Mouse (Mus musculus) cerebellum, adult 11 months (tissue): ENCODE data around the gene Zfp637.
A peak's percentile ranks its signal among the peaks of the same experiment; 100 is the strongest.
"Not testable (repeated sequence)": the region's sequence is repeated elsewhere in the genome, so short reads cannot be mapped to it uniquely, and the experiment has no call there.

Source experiments
- DNase-seq: peaks from one replicate; pipeline ENCODE4 v3.0.0; 2022

Zfp637 gene

GRCm38 (mm10) chr6:117840686-117841510 is at the start of gene Zfp637:
Gene Zfp637 (plus strand): TSS chr6:117841180.
- peak; percentile 86 for DNase-seq

GRCm38 (mm10) chr6:117795251-117795650 is 45.7 kb upstream of the Zfp637 start:
- no peak for DNase-seq

- no peak for DNase-seq
Measured at GRCm38 (mm10) chr6:117800824-117801223, 40.2 kb upstream of the Zfp637 start.

- DNase-seq: peak; percentile 15
Measured at GRCm38 (mm10) chr6:117801801-117802200, 39.2 kb upstream of the Zfp637 start.

- DNase-seq: no peak
Measured at GRCm38 (mm10) chr6:117807756-117808155, 33.2 kb upstream of the Zfp637 start.

- no peak for DNase-seq
Measured at GRCm38 (mm10) chr6:117809816-117810215, 31.2 kb upstream of the Zfp637 start.

- DNase-seq: no peak
Measured at GRCm38 (mm10) chr6:117810717-117811116, 30.3 kb upstream of the Zfp637 start.

- DNase-seq: no peak
Measured at GRCm38 (mm10) chr6:117811256-117811655, 29.7 kb upstream of the Zfp637 start.

GRCm38 (mm10) chr6:117814681-117815080 is 26.3 kb upstream of the Zfp637 start:
- no peak for DNase-seq

- DNase-seq: no peak
Measured at GRCm38 (mm10) chr6:117817108-117817541, 23.9 kb upstream of the Zfp637 start.

GRCm38 (mm10) chr6:117820327-117820726 is 20.7 kb upstream of the Zfp637 start:
- DNase-seq: no peak

- DNase-seq: peak; percentile 43
Measured at GRCm38 (mm10) chr6:117825369-117825768, 15.6 kb upstream of the Zfp637 start.

GRCm38 (mm10) chr6:117828273-117828672 is 12.7 kb upstream of the Zfp637 start:
- peak; percentile 22 for DNase-seq

- no peak for DNase-seq
Measured at GRCm38 (mm10) chr6:117841511-117841955, 553 bp downstream of the Zfp637 start.

- no peak for DNase-seq
Measured at GRCm38 (mm10) chr6:117844597-117844996, 3.6 kb downstream of the Zfp637 start.

GRCm38 (mm10) chr6:117846671-117847070 is 5.7 kb downstream of the Zfp637 start:
- DNase-seq: not testable (repeated sequence)

- DNase-seq: no peak
Measured at GRCm38 (mm10) chr6:117847772-117848171, 6.8 kb downstream of the Zfp637 start.

- no peak for DNase-seq
Measured at GRCm38 (mm10) chr6:117848577-117848976, 7.6 kb downstream of the Zfp637 start.

GRCm38 (mm10) chr6:117851747-117852146 is 10.8 kb downstream of the Zfp637 start:
- no peak for DNase-seq

- DNase-seq: no peak
Measured at GRCm38 (mm10) chr6:117857990-117858389, 17.0 kb downstream of the Zfp637 start.

- no peak for DNase-seq
Measured at GRCm38 (mm10) chr6:117861848-117862247, 20.9 kb downstream of the Zfp637 start, which contains the start of gene Zfp239. Gene Zfp239 (plus strand): TSS chr6:117862100.

GRCm38 (mm10) chr6:117862465-117862864 is 21.5 kb downstream of the Zfp637 start:
- no peak for DNase-seq

GRCm38 (mm10) chr6:117862899-117863620 is 22.1 kb downstream of the Zfp637 start:
- peak; percentile 62 for DNase-seq

- DNase-seq: no peak
Measured at GRCm38 (mm10) chr6:117863751-117864150, 22.8 kb downstream of the Zfp637 start.
